Mouse (Mus musculus) cortical plate, adult 2 months (tissue): ENCODE data around the gene Yipf3.

Source experiments
- CTCF ChIP-seq: fragments of 200-500 bp; IDR thresholded peaks from 2 replicates; pipeline ENCODE4 v1.5.1; 2011; ENCODE audit warnings: mild to moderate bottlenecking, control low read depth, low read length; ENCODE audit not compliant: insufficient read depth; ENCODE audit errors: extremely low read depth
- POLR2A ChIP-seq: fragments of 200-500 bp; IDR thresholded peaks from 2 replicates; pipeline ENCODE4 v1.6.1; 2011; ENCODE audit warnings: mild to moderate bottlenecking, low read length, control low read depth; ENCODE audit not compliant: insufficient read depth; ENCODE audit errors: extremely low read depth

- no peak for TF ChIP-seq CTCF
- no peak for TF ChIP-seq POLR2A
Observed at GRCm38 (mm10) chr17:46265502-46265901, 17.6 kb downstream of the Yipf3 start.
